Comparison of ENCODE assay signal across 33 mouse cellular contexts in the genomic region with DNA sequence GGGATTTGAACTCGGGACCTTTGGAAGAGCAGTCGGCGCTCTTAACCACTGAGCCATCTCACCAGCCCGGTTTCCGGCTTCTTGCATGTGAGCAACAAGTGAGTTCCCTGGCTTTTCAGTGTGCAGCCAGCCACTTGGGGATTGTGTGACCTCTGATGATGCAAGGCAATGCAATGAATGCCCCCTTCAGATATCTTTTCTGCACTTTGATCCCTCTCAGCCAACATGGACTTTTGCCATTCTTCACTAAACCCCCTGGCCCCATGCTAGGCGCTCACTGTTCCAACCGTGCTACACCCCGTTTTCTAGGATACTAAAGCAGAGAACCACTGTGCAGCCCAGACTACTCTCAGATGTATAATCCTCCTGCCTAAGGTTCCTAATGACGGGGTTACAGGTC. TPM values are rescaled to one million over a fixed set of nuclear protein-coding genes. Genes with fewer than 3 reads are reported as not detected.
"Had no signal": no experiment of that assay in that cellular context is flagged by ENCODE, and none has a peak within 500 bp of the region (broad histone marks: within the 10 kb centered on the region; RNA-seq: fewer than 3 reads in every experiment).

No protein-coding gene starts in this region.

- H3K27ac ChIP-seq: gastrocnemius, adult 2 months; heart, embryonic 10.5 days; hindbrain, embryonic 10.5 days; hindbrain, embryonic 12.5 days; hindbrain, embryonic 14.5 days; hindbrain, postnatal 0 days; layer of hippocampus, adult 2 months; left cerebral cortex, adult 2 months; limb, embryonic 10.5 days; limb, embryonic 12.5 days; liver, embryonic 12.5 days had no signal

- H3K9me3 ChIP-seq: heart, embryonic 10.5 days; heart, embryonic 12.5 days; hindbrain, embryonic 10.5 days; hindbrain, embryonic 12.5 days; limb, embryonic 10.5 days; limb, embryonic 12.5 days; liver, embryonic 12.5 days had no signal

- DNase-seq: gastrocnemius, adult 2 months; gastrocnemius, postnatal 10 days; gastrocnemius, postnatal 25 days; heart, adult 18-20 months; heart, postnatal 4 days; kidney, adult 18-20 months; kidney, adult 8-10 months; liver had no signal

- H3K9ac ChIP-seq: heart, embryonic 12.5 days; hindbrain, embryonic 12.5 days; hindbrain, embryonic 14.5 days; limb, embryonic 12.5 days; liver, embryonic 12.5 days had no signal

- ATAC-seq: liver, embryonic 12.5 days had no signal

- H3K4me2 ChIP-seq: heart, embryonic 12.5 days; hindbrain, embryonic 12.5 days; limb, embryonic 12.5 days; liver, embryonic 12.5 days had no signal

- H3K27me3 ChIP-seq: heart, embryonic 12.5 days; hindbrain, embryonic 12.5 days; limb, embryonic 12.5 days; liver, embryonic 12.5 days had no signal

- H3K4me1 ChIP-seq: heart, embryonic 10.5 days; hindbrain, embryonic 10.5 days; hindbrain, embryonic 12.5 days; liver, embryonic 12.5 days had no signal

- H3K4me3 ChIP-seq: gastrocnemius, adult 2 months; heart, embryonic 10.5 days; heart, embryonic 12.5 days; hindbrain, embryonic 10.5 days; hindbrain, embryonic 12.5 days; layer of hippocampus, adult 2 months; left cerebral cortex, adult 2 months; limb, embryonic 10.5 days; limb, embryonic 12.5 days; liver, embryonic 12.5 days had no signal

RNA-seq across cellular contexts. Expression of gene Trim50, which starts 52.3 kb away (rescaled TPM):
- total RNA-seq: gastrocnemius, adult 2 months; gastrocnemius, postnatal 10 days; gastrocnemius, postnatal 25 days; gastrocnemius, postnatal 4 days; granulocyte monocyte progenitor cell, adult 5-6 weeks; heart, postnatal 25 days; heart, postnatal 4 days; hindbrain, postnatal 0 days; layer of hippocampus, adult 2 months; layer of hippocampus, postnatal 25 days; left cerebral cortex, adult 2 months; left cerebral cortex, postnatal 14 days; left cerebral cortex, postnatal 36 days had no signal
- polyA plus RNA-seq: frontal cortex, adult 2 months; heart, embryonic 10.5 days; heart, embryonic 12.5 days; heart, embryonic 14.5 days; heart, embryonic 16.5 days; hindbrain, embryonic 12.5 days; hindbrain, embryonic 14.5 days; intestine, embryonic 14.5 days; kidney, embryonic 14.5 days; kidney, embryonic 16.5 days; limb, embryonic 10.5 days; limb, embryonic 12.5 days; limb, embryonic 14.5 days; liver, embryonic 12.5 days had no signal

RNA-seq across cellular contexts. Expression of gene Fkbp6, which starts 55.6 kb away (rescaled TPM):
- total RNA-seq: gastrocnemius, adult 2 months; gastrocnemius, postnatal 10 days; gastrocnemius, postnatal 25 days; hindbrain, postnatal 0 days; layer of hippocampus, postnatal 10 days; left cerebral cortex, postnatal 36 days had no signal
- polyA plus RNA-seq: heart, embryonic 14.5 days; heart, embryonic 16.5 days; hindbrain, embryonic 12.5 days; kidney, embryonic 14.5 days; limb, embryonic 10.5 days had no signal
